Mouse (Mus musculus): ENCODE measurements at regions not wholly inside any gene's neighbourhood (a gene's known extent, or its start where the extent isn't known, plus 50 kb on each side); places are given as distances from the start of the nearest gene placed in this dataset.
A peak's percentile ranks its signal among the peaks of the same experiment; 100 is the strongest.

GRCm38 (mm10) chr3:52179686-52180085 is 74.8 kb upstream of the Maml3 start:
- H3K27me3 ChIP-seq (ENCODE audit: control insufficient read depth, insufficient read depth, low read length): no peaks in the 10 kb centered on the region
- peaks cover 21% of the 10 kb centered on the region for H3K4me1 ChIP-seq (ENCODE audit: control insufficient read depth, insufficient read depth, low read length)
- peak overlapping the region; percentile 35 for H3K4me2 ChIP-seq (replicated peaks; ENCODE audit: low read depth, low read length)
- H3K4me3 ChIP-seq (ENCODE audit: low read length): no peak overlapping the region
- WGBS: 4% methylated on average over 12 of the region's 12 CpGs
- H3K9ac ChIP-seq (ENCODE audit: low read depth, low read length): 0 out of 2 replicates have a peak overlapping the region, but pooled peaks have one; percentile 25
- H3K36me3 ChIP-seq (ENCODE audit: control insufficient read depth, insufficient read depth, low read length): no peaks in the 10 kb centered on the region
- H3K27ac ChIP-seq (ENCODE audit: low read depth, low read length): peak overlapping the region; percentile 84
- H3K9me3 ChIP-seq (ENCODE audit: control insufficient read depth, low read length): no peaks in the 10 kb centered on the region
- ATAC-seq (ENCODE audit: low FRiP score, low TSS enrichment): peak; percentile 71

- WGBS: 55% methylated on average over 8 of the region's 8 CpGs
- no peaks in the 10 kb centered on the region for H3K9me3 ChIP-seq (ENCODE audit: control insufficient read depth, low read length)
- no peak for ATAC-seq (ENCODE audit: low FRiP score, low TSS enrichment)
- H3K4me2 ChIP-seq (replicated peaks; ENCODE audit: low read depth, low read length): no peak overlapping the region
- no peaks in the 10 kb centered on the region for H3K27me3 ChIP-seq (ENCODE audit: control insufficient read depth, insufficient read depth, low read length)
- H3K4me3 ChIP-seq (ENCODE audit: low read length): no peak overlapping the region
- H3K9ac ChIP-seq (ENCODE audit: low read depth, low read length): 0 out of 2 replicates have a peak overlapping the region, but pooled peaks have one; percentile 4
- H3K4me1 ChIP-seq (ENCODE audit: control insufficient read depth, insufficient read depth, low read length): peaks cover 21% of the 10 kb centered on the region
- H3K36me3 ChIP-seq (ENCODE audit: control insufficient read depth, insufficient read depth, low read length): no peaks in the 10 kb centered on the region
- peak overlapping the region; percentile 84 for H3K27ac ChIP-seq (ENCODE audit: low read depth, low read length)
Observed at GRCm38 (mm10) chr3:52180306-52180705, 75.4 kb upstream of the Maml3 start.

GRCm38 (mm10) chr3:52180785-52181184 is 75.9 kb upstream of the Maml3 start:
- Histone ChIP-seq H3K4me3 (ENCODE audit: low read length) (no peak overlapping the region), H3K9me3 (ENCODE audit: control insufficient read depth, low read length) (no peaks in the 10 kb centered on the region), H3K4me1 (ENCODE audit: control insufficient read depth, insufficient read depth, low read length) (peaks cover 25% of the 10 kb centered on the region), H3K4me2 (replicated peaks; ENCODE audit: low read depth, low read length) (no peak overlapping the region), H3K27me3 (ENCODE audit: control insufficient read depth, insufficient read depth, low read length) (no peaks in the 10 kb centered on the region), H3K36me3 (ENCODE audit: control insufficient read depth, insufficient read depth, low read length) (no peaks in the 10 kb centered on the region), H3K27ac (ENCODE audit: low read depth, low read length) (peak overlapping the region; percentile 84), H3K9ac (ENCODE audit: low read depth, low read length) (0 out of 2 replicates have a peak overlapping the region, but pooled peaks have one; percentile 4)
- WGBS: 51% methylated on average over 10 of the region's 10 CpGs
- peak; percentile 56 for ATAC-seq (ENCODE audit: low FRiP score, low TSS enrichment)

GRCm38 (mm10) chr3:52181326-52182101 is 76.6 kb upstream of the Maml3 start:
- H3K9ac ChIP-seq (ENCODE audit: low read depth, low read length): no peak overlapping the region
- H3K4me1 ChIP-seq (ENCODE audit: control insufficient read depth, insufficient read depth, low read length): peaks cover 28% of the 10 kb centered on the region
- H3K27ac ChIP-seq (ENCODE audit: low read depth, low read length): peak overlapping the region; percentile 84
- ATAC-seq (ENCODE audit: low FRiP score, low TSS enrichment): no peak
- H3K4me3 ChIP-seq (ENCODE audit: low read length): no peak overlapping the region
- 79% methylated on average over 9 of the region's 9 CpGs for WGBS
- H3K4me2 ChIP-seq (replicated peaks; ENCODE audit: low read depth, low read length): no peak overlapping the region
- H3K27me3 ChIP-seq (ENCODE audit: control insufficient read depth, insufficient read depth, low read length): no peaks in the 10 kb centered on the region
- no peaks in the 10 kb centered on the region for H3K36me3 ChIP-seq (ENCODE audit: control insufficient read depth, insufficient read depth, low read length)
- no peaks in the 10 kb centered on the region for H3K9me3 ChIP-seq (ENCODE audit: control insufficient read depth, low read length)

GRCm38 (mm10) chr3:52184241-52184640 is 79.4 kb upstream of the Maml3 start:
- ATAC-seq (ENCODE audit: low FRiP score, low TSS enrichment): no peak
- H3K27me3 ChIP-seq (ENCODE audit: control insufficient read depth, insufficient read depth, low read length): no peaks in the 10 kb centered on the region
- no peak overlapping the region for H3K4me2 ChIP-seq (replicated peaks; ENCODE audit: low read depth, low read length)
- no peak overlapping the region for H3K9ac ChIP-seq (ENCODE audit: low read depth, low read length)
- no peak overlapping the region for H3K4me3 ChIP-seq (ENCODE audit: low read length)
- no peak overlapping the region for H3K27ac ChIP-seq (ENCODE audit: low read depth, low read length)
- 62% methylated on average over 12 of the region's 12 CpGs for WGBS
- H3K36me3 ChIP-seq (ENCODE audit: control insufficient read depth, insufficient read depth, low read length): no peaks in the 10 kb centered on the region
- H3K9me3 ChIP-seq (ENCODE audit: control insufficient read depth, low read length): no peaks in the 10 kb centered on the region
- H3K4me1 ChIP-seq (ENCODE audit: control insufficient read depth, insufficient read depth, low read length): peaks cover 31% of the 10 kb centered on the region

GRCm38 (mm10) chr3:52185351-52185750 is 80.5 kb upstream of the Maml3 start:
- Histone ChIP-seq H3K36me3 (ENCODE audit: control insufficient read depth, insufficient read depth, low read length) (no peaks in the 10 kb centered on the region), H3K4me3 (ENCODE audit: low read length) (no peak overlapping the region), H3K9me3 (ENCODE audit: control insufficient read depth, low read length) (no peaks in the 10 kb centered on the region), H3K27me3 (ENCODE audit: control insufficient read depth, insufficient read depth, low read length) (no peaks in the 10 kb centered on the region), H3K4me1 (ENCODE audit: control insufficient read depth, insufficient read depth, low read length) (peaks cover 28% of the 10 kb centered on the region), H3K9ac (ENCODE audit: low read depth, low read length) (no peak overlapping the region), H3K27ac (ENCODE audit: low read depth, low read length) (peak overlapping the region; percentile 62; the same call in 1 of the 2 replicates), H3K4me2 (replicated peaks; ENCODE audit: low read depth, low read length) (no peak overlapping the region)
- WGBS: 9% methylated on average over 2 of the region's 2 CpGs
- no peak for ATAC-seq (ENCODE audit: low FRiP score, low TSS enrichment)

GRCm38 (mm10) chr3:52187401-52187801 is 80.7 kb upstream of the Foxo1 start:
- no peak overlapping the region for H3K27ac ChIP-seq (ENCODE audit: low read depth, low read length)
- WGBS: 20% methylated on average over 4 of the region's 4 CpGs
- H3K4me3 ChIP-seq (ENCODE audit: low read length): no peak overlapping the region
- no peaks in the 10 kb centered on the region for H3K9me3 ChIP-seq (ENCODE audit: control insufficient read depth, low read length)
- H3K36me3 ChIP-seq (ENCODE audit: control insufficient read depth, insufficient read depth, low read length): no peaks in the 10 kb centered on the region
- no peak overlapping the region for H3K4me2 ChIP-seq (replicated peaks; ENCODE audit: low read depth, low read length)
- no peaks in the 10 kb centered on the region for H3K27me3 ChIP-seq (ENCODE audit: control insufficient read depth, insufficient read depth, low read length)
- peak; percentile 29; the same call in 1 of the 2 replicates for ATAC-seq (ENCODE audit: low FRiP score, low TSS enrichment)
- no peak overlapping the region for H3K9ac ChIP-seq (ENCODE audit: low read depth, low read length)
- peaks cover 24% of the 10 kb centered on the region for H3K4me1 ChIP-seq (ENCODE audit: control insufficient read depth, insufficient read depth, low read length)

- peaks cover 24% of the 10 kb centered on the region for H3K4me1 ChIP-seq (ENCODE audit: control insufficient read depth, insufficient read depth, low read length)
- no peaks in the 10 kb centered on the region for H3K36me3 ChIP-seq (ENCODE audit: control insufficient read depth, insufficient read depth, low read length)
- H3K9me3 ChIP-seq (ENCODE audit: control insufficient read depth, low read length): no peaks in the 10 kb centered on the region
- no peak overlapping the region for H3K9ac ChIP-seq (ENCODE audit: low read depth, low read length)
- 84% methylated on average over 6 of the region's 6 CpGs for WGBS
- no peak for ATAC-seq (ENCODE audit: low FRiP score, low TSS enrichment)
- no peak overlapping the region for H3K4me2 ChIP-seq (replicated peaks; ENCODE audit: low read depth, low read length)
- H3K4me3 ChIP-seq (ENCODE audit: low read length): no peak overlapping the region
- no peaks in the 10 kb centered on the region for H3K27me3 ChIP-seq (ENCODE audit: control insufficient read depth, insufficient read depth, low read length)
- H3K27ac ChIP-seq (ENCODE audit: low read depth, low read length): no peak overlapping the region
Observed at GRCm38 (mm10) chr3:52188303-52188702, 79.8 kb upstream of the Foxo1 start.

GRCm38 (mm10) chr3:52189016-52189415 is 79.1 kb upstream of the Foxo1 start:
- no peak overlapping the region for H3K27ac ChIP-seq (ENCODE audit: low read depth, low read length)

More at GRCm38 (mm10) chr3:52189016-52189415, 79.1 kb upstream of the Foxo1 start:
- no peaks in the 10 kb centered on the region for H3K36me3 ChIP-seq (ENCODE audit: control insufficient read depth, insufficient read depth, low read length)
- no peak overlapping the region for H3K4me3 ChIP-seq (ENCODE audit: low read length)
- H3K27me3 ChIP-seq (ENCODE audit: control insufficient read depth, insufficient read depth, low read length): no peaks in the 10 kb centered on the region
- no peak overlapping the region for H3K9ac ChIP-seq (ENCODE audit: low read depth, low read length)
- WGBS: 88% methylated on average over 6 of the region's 6 CpGs
- peaks cover 28% of the 10 kb centered on the region for H3K4me1 ChIP-seq (ENCODE audit: control insufficient read depth, insufficient read depth, low read length)
- no peak for ATAC-seq (ENCODE audit: low FRiP score, low TSS enrichment)
- no peak overlapping the region for H3K4me2 ChIP-seq (replicated peaks; ENCODE audit: low read depth, low read length)
- no peaks in the 10 kb centered on the region for H3K9me3 ChIP-seq (ENCODE audit: control insufficient read depth, low read length)

Measured in kidney, embryonic 14.5 days (tissue).